Mouse (Mus musculus): ENCODE results near the gene Ubald1.

DNA sequence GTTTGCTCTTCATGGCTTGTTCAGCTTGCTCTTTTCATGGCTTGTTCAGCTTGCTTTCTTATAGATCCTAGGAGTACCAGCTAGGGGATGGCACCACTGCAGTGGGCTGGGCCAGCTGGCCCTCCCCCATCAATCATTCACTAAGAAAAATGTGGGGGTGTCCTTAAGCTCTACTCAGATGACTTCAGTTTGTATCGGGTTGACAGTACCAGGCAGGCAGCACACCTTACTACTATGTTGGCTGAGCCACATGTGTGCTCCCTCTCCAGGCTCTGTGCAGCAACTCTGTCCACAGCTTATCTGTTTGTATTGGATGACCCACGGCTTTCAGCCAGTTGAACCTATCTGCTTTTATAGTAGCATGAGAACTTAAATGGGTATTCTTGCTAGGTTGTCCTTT lies 48.4 kb upstream of the Ubald1 start:
- no peak for TF ChIP-seq CTCF (conservative IDR thresholded peaks at IDR 0.05; ENCODE audit: insufficient read depth, insufficient read length, low read depth, low read length)
- no peak for TF ChIP-seq POLR2A (IDR thresholded peaks at IDR 0.05; ENCODE audit: low read depth, low read length)

Measured in kidney, adult 2 months (tissue).